Mouse (Mus musculus): Measurements from ENCODE around the gene Akap9.

DNA sequence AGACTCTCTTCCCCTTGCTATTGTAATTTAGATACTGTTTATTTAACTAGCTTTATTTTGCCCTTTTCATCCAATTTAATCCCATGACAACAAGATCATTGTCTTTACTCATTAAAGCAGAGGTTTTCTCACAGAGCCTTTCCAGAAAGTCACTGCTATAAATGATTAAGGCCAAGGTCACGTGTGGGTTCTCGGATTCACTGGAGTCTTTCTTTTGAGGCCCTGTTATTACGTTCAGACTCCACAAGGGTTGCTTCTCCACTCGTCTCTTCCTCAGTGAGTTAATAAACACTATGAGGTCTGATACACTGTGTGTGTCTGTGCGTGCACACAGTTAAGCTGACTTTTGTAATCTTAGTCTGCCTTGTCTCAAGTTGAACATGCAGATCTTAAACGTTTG lies 47.0 kb downstream of the Akap9 start:
- TF ChIP-seq POLR2A (IDR thresholded peaks at IDR 0.05; ENCODE audit: insufficient read depth, low read length): no peak
- TF ChIP-seq EP300 (IDR thresholded peaks at IDR 0.05; ENCODE audit: insufficient read depth, low read depth, low read length): no peak
- TF ChIP-seq CTCF (IDR thresholded peaks at IDR 0.05; ENCODE audit: low read depth, low read length): no peak
